Mouse (Mus musculus) kidney, adult 2 months (tissue): Measurements from ENCODE around the gene Derl3.

Source experiments
- CTCF ChIP-seq: fragments of 200-500 bp; conservative IDR thresholded peaks from 2 replicates; pipeline ENCODE4 v1.5.1; 2011; ENCODE audit warnings: low read depth, mild to moderate bottlenecking, control low read depth, low read length, moderate library complexity, mixed read lengths; ENCODE audit not compliant: insufficient read depth, insufficient read length
- POLR2A ChIP-seq: fragments of 200-500 bp; IDR thresholded peaks from one replicate; pipeline ENCODE4 v1.6.1; 2011; ENCODE audit warnings: low read depth, low read length, control low read depth

DNA sequence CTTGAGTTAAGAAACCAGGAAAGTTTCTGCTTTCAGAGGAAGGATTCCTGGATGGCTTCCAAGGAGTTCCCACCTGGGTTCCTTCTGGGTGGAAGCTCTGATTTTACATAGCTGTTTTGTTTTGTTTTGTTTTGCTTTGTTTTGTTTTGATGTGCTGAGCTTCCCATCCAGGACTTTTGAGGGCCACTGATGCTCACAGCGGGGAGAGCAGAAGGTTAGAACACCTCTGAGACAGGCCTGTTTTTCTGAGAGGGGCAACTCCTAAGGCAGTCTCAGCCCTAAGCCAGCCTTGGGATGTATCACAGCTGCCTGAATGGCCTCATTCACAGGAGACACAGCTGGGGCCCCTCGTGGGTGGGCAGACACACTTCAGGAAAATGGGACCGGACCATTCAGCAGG is 41.5 kb upstream of the Derl3 start:
- TF ChIP-seq CTCF (no peak), POLR2A (no peak)
